Mouse (Mus musculus) CH12.LX (cell line): ENCODE results near the gene Gm17581. TPM values are rescaled to one million over a fixed set of nuclear protein-coding genes. Genes with fewer than 3 reads are reported as not detected.
"Not testable (repeated sequence)": the region's sequence is repeated elsewhere in the genome, so short reads cannot be mapped to it uniquely, and the experiment has no call there.

Experiments
- DNase-seq: peaks from one replicate; pipeline ENCODE4 v3.0.0-alpha.2; 2013; ENCODE audit errors: extremely low read depth
- H3K27ac ChIP-seq: 2 replicates; pipeline ENCODE4 v1.5.1; 2012; ENCODE audit warnings: low read depth, mild to moderate bottlenecking, control low read depth, moderate library complexity; ENCODE audit not compliant: insufficient read depth
- H3K27me3 ChIP-seq: replicated peaks from 2 replicates; pipeline ENCODE3; 2012; ENCODE audit warnings: inconsistent platforms
- H3K36me3 ChIP-seq, 2 experiments: replicated peaks in 1 of 2; 2 replicates each; pipeline versions ENCODE3 to v1.6.1; 2012; ENCODE audit warnings: inconsistent platforms in 1 of 2, low read length in 1 of 2, mild to moderate bottlenecking in 1 of 2, mixed read lengths in 1 of 2, moderate library complexity in 1 of 2; ENCODE audit not compliant: control insufficient read depth in 1 of 2, insufficient read depth in 1 of 2
- H3K4me1 ChIP-seq, 2 experiments: 2 replicates each; pipeline ENCODE4 v1.6.1; 2012; ENCODE audit warnings: inconsistent platforms in 1 of 2, moderate library complexity in 1 of 2; ENCODE audit not compliant: insufficient read depth in 2 of 2, control insufficient read depth in 1 of 2
- H3K4me2 ChIP-seq: 2 replicates; pipeline ENCODE4 v1.6.1; 2012; ENCODE audit warnings: low read depth, mild to moderate bottlenecking, control low read depth; ENCODE audit not compliant: poor library complexity, insufficient read depth, severe bottlenecking
- H3K4me3 ChIP-seq, 3 experiments: fragments of 150-350 bp in 1 of 3; sonication (generic) in 1 of 3; replicated peaks in 1 of 3; 2 replicates each; pipeline versions ENCODE3 to v1.5.1; 2011 to 2012; ENCODE audit warnings: low read depth in 2 of 3, low read length in 2 of 3, mild to moderate bottlenecking in 2 of 3, moderate library complexity in 2 of 3, control low read depth in 1 of 3, improper control_type of control experiment in 1 of 3, inconsistent platforms in 1 of 3, mixed read lengths in 1 of 3; ENCODE audit not compliant: poor library complexity in 1 of 3
- H3K79me2 ChIP-seq: replicated peaks from 2 replicates; pipeline ENCODE4 v1.6.1; 2012; ENCODE audit warnings: mild to moderate bottlenecking, moderate library complexity; ENCODE audit not compliant: control insufficient read depth, poor library complexity, insufficient read depth, severe bottlenecking; ENCODE audit errors: extremely low read depth
- H3K9ac ChIP-seq: 2 replicates; pipeline ENCODE4 v1.6.1; 2012; ENCODE audit warnings: low read depth, mild to moderate bottlenecking, control low read depth, moderate library complexity; ENCODE audit not compliant: insufficient read depth
- H3K9me3 ChIP-seq: replicated peaks from 2 replicates; pipeline ENCODE3; 2012; ENCODE audit warnings: low read length, inconsistent platforms, mixed read lengths
- CHD1 ChIP-seq: IDR thresholded peaks from 2 replicates; pipeline ENCODE4 v1.6.1; 2012; ENCODE audit warnings: low read depth, low read length, improper control_type of control experiment, inconsistent platforms
- EP300 ChIP-seq: IDR thresholded peaks from 2 replicates; pipeline ENCODE4 v1.6.1; 2011; ENCODE audit warnings: low read length, improper control_type of control experiment
- HCFC1 ChIP-seq: IDR thresholded peaks from 2 replicates; pipeline ENCODE4 v1.6.1; 2012; ENCODE audit warnings: low read depth, mild to moderate bottlenecking, inconsistent platforms, low read length, improper control_type of control experiment
- JUND ChIP-seq: conservative IDR thresholded peaks from 2 replicates; pipeline ENCODE4 v1.6.1; 2011; ENCODE audit warnings: low read depth, low read length, improper control_type of control experiment
- MAFK ChIP-seq: IDR thresholded peaks from 2 replicates; pipeline ENCODE4 v1.6.1; 2011; ENCODE audit warnings: low read length, improper control_type of control experiment; ENCODE audit not compliant: insufficient replicate concordance
- MAX ChIP-seq: IDR thresholded peaks from 2 replicates; pipeline ENCODE4 v1.6.1; 2011; ENCODE audit warnings: low read length, improper control_type of control experiment
- MEF2A ChIP-seq: IDR thresholded peaks from 2 replicates; pipeline ENCODE4 v1.6.1; 2014; ENCODE audit warnings: low read depth, mild to moderate bottlenecking, inconsistent platforms, low read length, improper control_type of control experiment, borderline replicate concordance
- MXI1 ChIP-seq: IDR thresholded peaks from 2 replicates; pipeline ENCODE4 v1.6.1; 2011; ENCODE audit warnings: mild to moderate bottlenecking, low read depth, low read length, improper control_type of control experiment
- NRF1 ChIP-seq: IDR thresholded peaks from 2 replicates; pipeline ENCODE4 v1.6.1; 2014; ENCODE audit warnings: low read depth, mild to moderate bottlenecking, inconsistent platforms, low read length, improper control_type of control experiment, moderate library complexity
- POLR2A ChIP-seq: IDR thresholded peaks from 2 replicates; pipeline ENCODE4 v1.6.1; 2011; ENCODE audit warnings: low read depth, mild to moderate bottlenecking, improper control_type of control experiment, low read length
- SMC3 ChIP-seq: IDR thresholded peaks from 2 replicates; pipeline ENCODE4 v1.6.1; 2011; ENCODE audit warnings: low read depth, low read length, improper control_type of control experiment
- TBP ChIP-seq: conservative IDR thresholded peaks from 2 replicates; pipeline ENCODE4 v1.6.1; 2011; ENCODE audit warnings: low read depth, low read length, improper control_type of control experiment
- UBTF ChIP-seq: IDR thresholded peaks from 2 replicates; pipeline ENCODE4 v1.6.1; 2012; ENCODE audit warnings: low read depth, mild to moderate bottlenecking, inconsistent platforms, low read length, improper control_type of control experiment, moderate library complexity
- ZC3H11A ChIP-seq: IDR thresholded peaks from 2 replicates; pipeline ENCODE4 v1.6.1; 2012; ENCODE audit warnings: low read depth, mild to moderate bottlenecking, inconsistent platforms, low read length, improper control_type of control experiment
- ZKSCAN1 ChIP-seq: IDR thresholded peaks from 2 replicates; pipeline ENCODE4 v1.6.1; 2012; ENCODE audit warnings: low read depth, inconsistent platforms, low read length, improper control_type of control experiment, borderline replicate concordance
- ZMIZ1 ChIP-seq: IDR thresholded peaks from 2 replicates; pipeline ENCODE4 v1.6.1; 2012; ENCODE audit warnings: low read depth, mild to moderate bottlenecking, inconsistent platforms, low read length, improper control_type of control experiment
- ZNF384 ChIP-seq: IDR thresholded peaks from 2 replicates; pipeline ENCODE4 v1.6.1; 2012; ENCODE audit warnings: low read depth, low read length, improper control_type of control experiment, inconsistent platforms
- dilution Hi-C: fragments of 300-500 bp; cut with MboI; formaldehyde crosslinking; loops from 2 replicates; pipeline ENCODE4 v1.14.3; 2020; ENCODE audit warnings: low sequenced_read_pairs; ENCODE audit not compliant: extremely low pct_unique_long_range_greater_than_20kb, extremely low pct_ligation_motif_present
- in situ Hi-C: fragments of 300-500 bp; cut with MboI; formaldehyde crosslinking; loops from 3 replicates; pipeline ENCODE4 v1.14.3; 2019; ENCODE audit warnings: low sequenced_read_pairs, low pct_ligation_motif_present, low pct_unique_long_range_greater_than_20kb, mixed read lengths
- polyA plus RNA-seq: library from polyadenylated mRNA; unstranded; fragments of >175 nt; gene quantifications from 2 replicates; pipeline ENCODE4 v1.2.1, GENCODE M21; 2012; ENCODE audit warnings: low read depth; ENCODE audit not compliant: insufficient read length
- total RNA-seq, 2 experiments: library from RNA; depleted of rRNA; stranded (reverse); fragments of 300-350 nt in 1 of 2; fragments of >200 nt in 1 of 2; gene quantifications; 2 replicates each; pipeline ENCODE4 v1.2.3; 2012 to 2014

Gm17581 gene
- total and polyA plus RNA-seq, 3 experiments: not detected

GRCm38 (mm10) chr2:155701399-155701919, 34.2 kb downstream of the Gm17581 start:
- H3K79me2 ChIP-seq: no peaks in the 10 kb centered on the region
- TF ChIP-seq MAX: no peak
- TF ChIP-seq ZMIZ1: no peak
- no peak for TF ChIP-seq EP300
- no peak for TF ChIP-seq JUND
- no peak for TF ChIP-seq ZC3H11A
- TF ChIP-seq MXI1: no peak
- no peak for TF ChIP-seq HCFC1
- H3K4me1 ChIP-seq: 0 out of 4 replicates have a peak, but pooled peaks cover 0 to 2% of the 10 kb centered on the region in 2 experiments
- H3K9me3 ChIP-seq: no peaks in the 10 kb centered on the region
- peaks cover 33 to 49% of the 10 kb centered on the region in 2 experiments for H3K36me3 ChIP-seq
- no peak overlapping the region for H3K4me2 ChIP-seq
- H3K9ac ChIP-seq: no peak overlapping the region
- no peak overlapping the region for H3K4me3 ChIP-seq
- H3K27ac ChIP-seq: no peak overlapping the region
- DNase-seq: no peak
- H3K27me3 ChIP-seq: no peaks in the 10 kb centered on the region
- dilution Hi-C loops (no loop called here), in situ Hi-C loops (no loop called here)

- H3K27ac ChIP-seq, H3K79me2 ChIP-seq, DNase-seq, H3K27me3 ChIP-seq, dilution Hi-C loops, H3K9ac ChIP-seq, H3K4me1 ChIP-seq, H3K9me3 ChIP-seq, H3K4me3 ChIP-seq, H3K4me2 ChIP-seq: not testable (repeated sequence)
- in situ Hi-C loops: loop anchor here (25.0 kb wide), 1 partner anchor 239 kb away; the partner anchor contains the start of genes Gdf5, Gm15557 and Uqcc1
- peaks cover 18 to 25% of the 10 kb centered on the region in 2 experiments for H3K36me3 ChIP-seq
- 0 out of 2 replicates have a peak, but pooled peaks have one; percentile 14 for TF ChIP-seq TBP
Measured at GRCm38 (mm10) chr2:155698443-155698842, 37.2 kb downstream of the Gm17581 start.

GRCm38 (mm10) chr2:155696851-155697250, 38.8 kb downstream of the Gm17581 start:
- Histone ChIP-seq H3K9ac (no peak overlapping the region), H3K27ac (no peak overlapping the region), H3K4me1 (peaks cover 2 to 6% of the 10 kb centered on the region in 2 experiments; a peak in 1 of 4 replicates), H3K4me3 (no peak overlapping the region), H3K36me3 (peaks cover 8 to 12% of the 10 kb centered on the region in 2 experiments), H3K79me2 (no peaks in the 10 kb centered on the region), H3K27me3 (no peaks in the 10 kb centered on the region), H3K9me3 (no peaks in the 10 kb centered on the region), H3K4me2 (no peak overlapping the region)
- TF ChIP-seq NRF1 (no peak), ZNF384 (no peak), MEF2A (no peak), CHD1 (no peak), ZKSCAN1 (no peak), EP300 (no peak), MAFK (no peak), SMC3 (no peak), POLR2A (no peak), UBTF (no peak)
- dilution Hi-C loops: no loop called here
- no peak for DNase-seq
- in situ Hi-C loops: loop anchor here (25.0 kb wide), 1 partner anchor 240 kb away; the partner anchor contains the start of genes Gdf5, Gm15557 and Uqcc1
